Mouse (Mus musculus): ENCODE results near the gene Lrrc29. TPM values are rescaled to one million over a fixed set of nuclear protein-coding genes. Genes with fewer than 3 reads are reported as not detected.

Lrrc29 gene
- total RNA-seq, 2 experiments from 2014 or later: 4.9 to 6.7 TPM

- DNase-seq (ENCODE audit: low spot score in 2 of 2): no peak
These were observed 57.0 kb downstream of the Lrrc29 start for GRCm38 (mm10) chr8:105269075-105269458.

GRCm38 (mm10) chr8:105268342-105269074 is 57.6 kb downstream of the Lrrc29 start:
- peak; percentile 58 to 75 for DNase-seq (ENCODE audit: low spot score in 2 of 2)

- DNase-seq (ENCODE audit: low spot score in 2 of 2): no peak
These were observed 59.3 kb downstream of the Lrrc29 start for GRCm38 (mm10) chr8:105266775-105267174.

GRCm38 (mm10) chr8:105265128-105265527 is 61.0 kb downstream of the Lrrc29 start:
- DNase-seq (ENCODE audit: low spot score in 2 of 2): no peak

GRCm38 (mm10) chr8:105264024-105264982 is 61.8 kb downstream of the Lrrc29 start, which contains the start of the genes Tradd and Fbxl8:
TSS of gene Tradd (minus strand) at chr8:105264609.
TSS of gene Fbxl8 (plus strand) at chr8:105264648.
- DNase-seq (ENCODE audit: low spot score in 2 of 2): no peak

GRCm38 (mm10) chr8:105263244-105263912 is 62.7 kb downstream of the Lrrc29 start:
- DNase-seq (ENCODE audit: low spot score in 2 of 2): no peak

Small RNA genes within 50 kb of the gene (microRNA-seq; reads per million reads assigned to microRNA genes)
- gene Gm27320 (0 reads per million in 2 experiments), gene Mir328 (3,580 to 3,773 reads per million in 2 experiments)

Other genes with a start within 250 kb of the Lrrc29 start
- gene Ces3b, start 242.5 kb downstream of the Lrrc29 start, total RNA-seq (2021): not detected
- not detected for gene Ces4a, start 194.5 kb downstream of the Lrrc29 start, total RNA-seq (2021)
- gene Cbfb, start 155.6 kb downstream of the Lrrc29 start, total RNA-seq (2021): 10 to 100 TPM; 32.1 to 35.7 TPM
- gene D230025D16Rik, start 101.1 kb downstream of the Lrrc29 start, total RNA-seq (2021): 10 to 100 TPM; 24.5 to 26.6 TPM
- gene B3gnt9, start 71.1 kb downstream of the Lrrc29 start, total RNA-seq (2021): 1 to 10 TPM; 3.4 to 4.2 TPM
- 1 to 10 TPM; 6.5 to 8.9 TPM for gene Tradd, start 61.7 kb downstream of the Lrrc29 start, total RNA-seq (2021)
- gene Fbxl8, start 61.6 kb downstream of the Lrrc29 start, total RNA-seq (2021): under 1 TPM; 0.45 to 0.87 TPM
- gene Hsf4, start 56.5 kb downstream of the Lrrc29 start, total RNA-seq (2021): under 1 TPM; 0.57 to 0.83 TPM
- gene Nol3, start 50.1 kb downstream of the Lrrc29 start, total RNA-seq (2021): 1 to 10 TPM; 3.6 to 3.7 TPM
- gene 4931428F04Rik, start 36.4 kb downstream of the Lrrc29 start, total RNA-seq (2021): 10 to 100 TPM; 60.0 to 60.5 TPM
- gene Exoc3l, start 30.2 kb downstream of the Lrrc29 start, total RNA-seq (2021): 1 to 10 TPM; 3.7 to 5.9 TPM
- 10 to 100 TPM; 31.9 to 33.5 TPM for gene E2f4, start 28.6 kb downstream of the Lrrc29 start, total RNA-seq (2021)
- 1 to 10 TPM; 1.2 to 2.0 TPM for gene Elmo3, start 20.7 kb downstream of the Lrrc29 start, total RNA-seq (2021)
- gene Tmem208, start 76 bp upstream of the Lrrc29 start, total RNA-seq (2021): 10 to 100 TPM; 43.4 to 46.6 TPM
- gene Fhod1, start 21.7 kb upstream of the Lrrc29 start, total RNA-seq (2021): 1 to 10 TPM; 3.3 to 3.6 TPM
- 10 to 100 TPM; 11.6 to 13.6 TPM for gene Slc9a5, start 22.6 kb upstream of the Lrrc29 start, total RNA-seq (2021)
- gene Plekhg4, start 47.0 kb upstream of the Lrrc29 start, total RNA-seq (2021): 1 to 10 TPM; 1.8 to 1.9 TPM
- gene Kctd19, start 87.2 kb upstream of the Lrrc29 start, total RNA-seq (2021): not detected
- 1 to 10 TPM in 1 of 2 experiments, under 1 TPM in 1; 0.98 to 1.4 TPM for gene Lrrc36, start 87.3 kb upstream of the Lrrc29 start, total RNA-seq (2021)
- 10 to 100 TPM; 34.5 to 40.0 TPM for gene Tppp3, start 145.2 kb upstream of the Lrrc29 start, total RNA-seq (2021)
- 10 to 100 TPM; 17.5 to 20.4 TPM for gene Zdhhc1, start 170.6 kb upstream of the Lrrc29 start, total RNA-seq (2021)
- under 1 TPM in 1 of 2 experiments, not detected in 1; 0.18 TPM for gene Hsd11b2, start 192.5 kb upstream of the Lrrc29 start, total RNA-seq (2021)
- gene Atp6v0d1, start 239.8 kb upstream of the Lrrc29 start, total RNA-seq (2021): 100 to 1,000 TPM; 298 to 305 TPM